Comparison of ENCODE assay signal across 7 mouse cellular contexts in the genomic region with DNA sequence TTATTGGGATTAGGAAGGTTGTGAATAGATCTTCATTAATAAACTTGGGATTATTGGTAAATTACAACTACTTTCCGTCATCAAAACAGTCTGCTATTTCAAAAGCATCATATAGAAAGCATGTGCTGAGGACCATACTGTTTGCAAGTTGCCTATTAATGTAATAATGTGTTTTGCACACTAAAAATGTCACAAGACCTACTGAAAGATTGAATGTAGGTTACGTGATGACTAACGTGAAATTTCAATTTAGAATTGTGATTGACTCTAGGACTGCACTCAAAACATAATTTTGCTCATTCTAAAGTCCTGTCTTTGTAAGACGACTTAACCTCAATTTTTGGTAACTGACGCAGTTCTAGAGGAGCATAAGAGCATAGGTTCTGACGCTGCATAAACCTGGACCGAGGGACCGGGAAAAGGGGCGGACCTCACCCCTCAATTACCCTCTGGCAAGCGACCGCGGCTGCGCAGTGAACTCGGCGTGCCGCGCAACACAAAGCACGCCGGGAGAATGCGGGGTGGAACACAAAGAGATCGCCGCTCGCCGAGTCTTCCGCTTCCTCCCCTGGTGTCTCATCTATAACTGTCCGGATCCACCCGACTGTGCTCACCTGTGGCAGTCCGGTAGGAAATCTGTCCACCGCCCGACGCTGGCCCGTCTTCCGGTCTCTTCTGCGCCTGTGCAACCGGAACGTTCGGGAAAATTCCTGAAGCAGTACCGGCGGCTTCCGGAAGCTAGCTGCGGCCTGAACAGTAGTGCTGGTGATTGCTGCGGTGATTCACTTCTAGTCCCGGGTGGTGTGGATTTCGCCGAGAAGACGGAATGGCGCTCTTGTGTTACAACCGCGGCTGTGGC. TPM values are rescaled to one million over a fixed set of nuclear protein-coding genes. Genes with fewer than 3 reads are reported as not detected.
DNase-seq lines count a peak whose midpoint lies in the region; ATAC-seq lines count a peak whose summit lies in the region.

A gene (plus strand): TSS at position 555 of the 859 bp plus-strand sequence.

- peak; percentile 96 for DNase-seq in adrenal gland, adult 2 months
- DNase-seq in embryo, embryonic 11.5 days (ENCODE audit: low read depth, low spot score) = peak; percentile 92
- DNase-seq in gastrocnemius, postnatal 36 days = peak; percentile 91 to 92
- peak; percentile 95 to 98 for DNase-seq in left cerebral cortex, postnatal 25 days (ENCODE audit: low spot score in 2 of 2)
- DNase-seq in midbrain, embryonic 10.5 days (ENCODE audit: low spot score) = peak; percentile 97
- DNase-seq in right cerebral cortex, postnatal 4 days = peak; percentile 98

- peak within 1 kb of the TSS; percentile 87 for H3K27ac ChIP-seq in intestine, embryonic 15.5 days
- peak within 1 kb of the TSS; percentile 94 for H3K27ac ChIP-seq in midbrain, embryonic 10.5 days (replicated peaks)

- H3K9ac ChIP-seq in intestine, embryonic 15.5 days = peak within 1 kb of the TSS; percentile 96

- intact Hi-C loops in gastrocnemius, postnatal 36 days (cut with DNase I) = no loop called here
- intact Hi-C loops in left cerebral cortex, postnatal 25 days (cut with DNase I) = loop anchor here (10.0 kb wide), 1 partner anchor 1333 kb away; a partner anchor contains a TSS

- peaks cover 7% of the 10 kb centered on the region for H3K4me1 ChIP-seq in intestine, embryonic 15.5 days (replicated peaks)
- H3K4me1 ChIP-seq in midbrain, embryonic 10.5 days = peaks cover 16% of the 10 kb centered on the region

- peak within 1 kb of the TSS; percentile 67 for H3K4me2 ChIP-seq in intestine, embryonic 15.5 days (replicated peaks)

- H3K27me3 ChIP-seq in intestine, embryonic 15.5 days (replicated peaks) = no peaks in the 10 kb centered on the region
- H3K27me3 ChIP-seq in midbrain, embryonic 10.5 days (ENCODE audit: low read depth, poor library complexity, severe bottlenecking) = no peaks in the 10 kb centered on the region

- 3% methylated on average over 49 of the region's 49 CpGs for WGBS in intestine, embryonic 15.5 days
- 4% methylated on average over 49 of the region's 49 CpGs for WGBS in midbrain, embryonic 10.5 days

- H3K9me3 ChIP-seq in intestine, embryonic 15.5 days = no peaks in the 10 kb centered on the region
- no peaks in the 10 kb centered on the region for H3K9me3 ChIP-seq in midbrain, embryonic 10.5 days (replicated peaks)

- H3K4me3 ChIP-seq in intestine, embryonic 15.5 days (replicated peaks) = peak within 1 kb of the TSS; percentile 91
- H3K4me3 ChIP-seq in midbrain, embryonic 10.5 days = peak within 1 kb of the TSS; percentile 83

- no peaks in the 10 kb centered on the region for H3K36me3 ChIP-seq in intestine, embryonic 15.5 days
- H3K36me3 ChIP-seq in midbrain, embryonic 10.5 days = peaks cover 17% of the 10 kb centered on the region

- ATAC-seq in intestine, embryonic 15.5 days = peak; percentile 99

RNA-seq across cellular contexts. Expression of the gene that starts here (rescaled TPM):
- 100 to 1,000 TPM in 1 of 2 experiments, 10 to 100 TPM in 1; 60.0 to 147 TPM for total RNA-seq in adrenal gland, adult 2 months (2021)
- 31.2 and 47.1 TPM in 2 replicates for polyA plus RNA-seq in adrenal gland, adult 2 months (2012; rRNA removed)
- total RNA-seq in gastrocnemius, postnatal 36 days (2021) = 10 to 100 TPM; 46.6 to 50.5 TPM
- polyA plus RNA-seq in intestine, embryonic 15.5 days (2015; fragmentation: Nextera tagmentation; extraction: Ambion mirVana) = 98.2 and 98.3 TPM in 2 replicates
- total RNA-seq in left cerebral cortex, postnatal 25 days (2021) = 100 to 1,000 TPM in 1 of 2 experiments, 10 to 100 TPM in 1; 96.8 to 113 TPM
- 133 and 149 TPM in 2 replicates for polyA plus RNA-seq in midbrain, embryonic 10.5 days (2016; fragmentation: Nextera tagmentation; extraction: Ambion mirVana)

Comparison
In these comparisons a context has a peak if more than half of its experiments do, and no peak if none do; other contexts are left out.
1. Peak in every context shown above with its lines: DNase-seq, ATAC-seq, H3K4me3 ChIP-seq and H3K27ac ChIP-seq.